Mouse (Mus musculus) gastrocnemius, adult 18-20 months (tissue): ENCODE data around the gene Mlxip. TPM values are rescaled to one million over a fixed set of nuclear protein-coding genes. Genes with fewer than 3 reads are reported as not detected.

ENCODE experiments used
- DNase-seq: peaks from one replicate; pipeline ENCODE4 v3.0.0; 2021; ENCODE audit warnings: low spot score
- total RNA-seq, 2 experiments: library from RNA; stranded (reverse); gene quantifications; 2 replicates each; pipeline ENCODE4 v1.2.3; 2021

Mlxip gene
- total RNA-seq, 2 experiments from 2014 or later: 59.3 to 63.2 TPM

DNA sequence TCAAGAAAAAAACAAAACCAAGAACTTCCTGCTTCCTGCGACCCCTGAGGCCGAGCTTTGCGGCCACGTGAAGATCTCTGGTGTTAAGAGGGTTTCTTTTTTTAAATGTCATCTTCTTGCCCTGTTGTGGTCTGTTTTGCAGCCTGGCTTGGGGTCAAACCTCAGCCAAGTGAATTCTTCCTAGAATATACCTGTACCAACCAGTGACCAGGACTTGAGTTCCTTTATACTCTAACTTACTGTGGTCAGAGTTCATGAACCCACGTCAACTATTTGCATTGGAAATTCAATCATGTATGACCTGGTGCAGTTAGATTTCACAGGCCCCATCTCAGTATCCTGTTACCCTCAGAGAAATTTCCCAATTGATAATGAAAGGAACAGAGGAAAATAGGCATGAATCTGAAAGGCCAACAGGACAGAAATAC lies 15.1 kb upstream of the Mlxip start:
- DNase-seq: no peak

DNA sequence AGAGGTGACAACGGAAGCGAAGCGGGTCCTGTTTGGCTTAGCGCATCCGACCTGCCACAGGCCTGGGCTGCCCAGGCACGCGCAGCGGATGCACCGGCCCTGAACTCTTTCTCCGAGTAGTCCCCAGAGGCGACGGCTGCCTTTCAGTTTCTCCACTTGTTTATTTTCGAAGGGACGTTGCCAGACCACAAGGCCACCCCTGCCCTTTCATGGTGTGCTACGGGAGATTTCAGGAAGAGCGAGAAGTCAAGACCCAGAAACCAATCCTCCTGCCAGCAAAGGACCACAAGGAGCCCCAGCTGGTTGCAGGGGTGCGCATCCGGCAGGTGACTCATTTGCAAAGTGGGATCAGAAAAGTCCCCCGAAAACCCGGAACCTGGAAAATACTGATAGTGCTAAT lies 12.6 kb upstream of the Mlxip start:
- no peak for DNase-seq

DNA sequence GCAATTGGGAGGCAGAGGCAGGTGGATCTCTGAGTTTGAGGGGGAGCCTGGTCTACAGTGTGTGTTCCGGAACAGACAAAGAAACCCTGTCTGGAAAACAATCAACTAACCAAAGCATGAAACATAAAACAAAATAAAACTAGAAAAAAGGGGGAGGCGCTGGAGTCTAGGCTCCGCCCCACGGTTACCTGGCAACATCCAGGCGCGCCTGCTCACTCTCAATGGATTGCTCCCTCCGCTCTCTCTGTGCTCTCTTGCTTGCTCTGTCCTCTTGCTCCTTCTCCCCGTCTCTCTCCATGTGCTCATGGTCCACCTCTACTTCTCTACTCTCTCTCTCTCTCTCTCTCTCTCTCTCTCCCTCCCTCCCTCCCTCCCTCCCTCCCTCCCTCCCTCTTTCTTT lies 11.9 kb upstream of the Mlxip start:
- DNase-seq: no peak

DNA sequence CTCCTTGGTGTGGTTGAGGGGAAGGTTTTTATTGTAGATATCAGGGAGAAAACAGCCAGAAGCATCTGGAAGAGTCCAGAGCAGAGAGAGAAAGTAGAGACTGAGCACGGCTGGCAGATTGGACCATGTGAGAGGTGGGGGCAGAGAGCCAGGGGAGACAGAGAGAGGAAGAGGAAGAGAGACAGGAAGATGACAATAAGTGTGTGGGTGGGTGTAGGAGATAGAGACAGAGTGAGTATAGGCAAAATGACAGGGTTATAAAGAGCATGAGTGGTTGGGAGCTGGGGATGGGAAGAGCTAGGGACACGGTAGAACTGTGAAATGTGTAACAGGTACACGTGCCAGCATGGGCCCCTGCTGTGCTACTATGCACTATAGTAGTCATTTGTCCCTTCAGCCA lies 6.1 kb upstream of the Mlxip start:
- DNase-seq: no peak

DNA sequence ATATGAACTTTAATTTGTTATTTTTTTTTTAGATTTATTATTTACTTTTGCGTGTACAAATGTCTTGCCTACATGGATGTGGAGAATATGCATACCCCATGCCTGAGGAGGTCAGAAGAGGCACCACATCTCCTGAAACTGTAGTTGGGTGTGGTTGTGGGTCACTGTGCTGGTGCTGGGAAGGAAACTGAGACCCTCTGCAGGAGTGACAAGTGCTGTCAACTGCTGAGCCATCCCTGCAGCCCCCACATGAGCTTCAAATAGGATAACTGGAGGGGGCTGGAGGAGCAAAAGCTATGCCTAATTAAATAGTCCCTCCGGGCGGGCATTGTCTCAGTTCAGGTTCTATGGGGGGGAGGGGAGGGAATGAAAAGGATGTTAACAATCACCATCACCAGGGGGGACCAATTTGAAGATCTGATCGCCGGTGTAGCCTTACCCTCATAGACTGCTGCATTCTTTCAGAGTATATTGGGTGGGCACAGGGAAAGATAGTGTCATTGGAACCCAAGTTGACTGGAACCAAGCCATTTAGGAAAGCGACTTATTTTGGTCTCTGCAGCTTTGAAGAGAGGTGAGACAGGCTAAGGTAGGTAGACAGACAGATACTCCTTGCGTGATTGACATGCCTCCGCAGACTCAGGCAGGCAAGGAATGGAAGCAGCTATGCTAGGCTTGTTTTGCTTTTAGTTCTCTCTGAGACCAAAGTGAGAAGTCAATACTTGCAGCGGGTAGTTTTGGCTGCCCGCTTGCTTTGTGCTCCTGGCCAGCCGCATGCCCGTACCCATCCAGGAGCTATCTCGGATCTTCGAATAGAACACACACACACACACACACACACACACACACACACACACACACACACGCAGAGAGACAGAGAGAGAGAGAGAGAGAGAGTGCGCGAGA lies 3.8 kb upstream of the Mlxip start:
- no peak for DNase-seq

DNA sequence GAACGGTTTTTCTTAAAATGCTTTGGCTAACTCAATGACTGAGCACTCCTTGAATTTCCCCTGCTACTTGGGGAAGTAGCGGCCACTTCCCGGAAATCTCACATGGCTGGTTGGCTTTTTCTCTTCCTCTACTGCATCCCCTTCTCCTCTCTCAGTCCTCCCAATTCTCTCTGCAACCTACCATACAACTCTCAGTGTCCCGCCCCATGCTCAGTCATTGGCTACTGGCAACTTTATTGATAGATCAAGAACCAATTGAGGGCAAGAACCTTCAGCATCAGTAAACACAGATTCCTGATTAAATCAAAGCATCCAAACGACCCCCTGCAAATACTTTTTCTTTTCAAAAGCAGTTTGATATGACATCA lies 3.2 kb upstream of the Mlxip start:
- DNase-seq: no peak

DNA sequence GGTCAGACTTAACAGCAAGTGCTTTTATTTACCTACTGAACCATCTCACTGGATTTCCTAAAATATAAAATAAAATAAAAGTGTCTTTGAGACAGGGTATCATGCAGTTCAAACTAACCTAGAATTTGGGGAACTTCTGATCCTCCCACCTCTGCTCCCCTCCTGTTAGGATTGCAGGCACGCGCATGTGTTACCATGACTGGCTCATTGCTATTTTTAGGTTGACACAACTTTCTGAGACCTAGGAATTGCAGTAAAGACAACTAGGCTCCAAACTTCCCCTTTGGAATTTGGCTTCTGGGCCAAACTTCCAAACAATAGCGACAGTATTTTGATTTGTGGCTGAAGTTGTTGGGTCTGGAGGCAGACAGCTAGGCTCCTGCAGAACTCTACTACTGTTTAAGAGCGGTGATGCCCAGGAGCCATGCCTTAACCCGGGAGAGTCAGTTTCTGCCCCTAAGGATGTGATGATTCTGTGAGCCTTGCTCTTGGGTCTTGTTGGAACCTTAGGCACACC lies 754 bp upstream of the Mlxip start:
- DNase-seq: no peak

DNA sequence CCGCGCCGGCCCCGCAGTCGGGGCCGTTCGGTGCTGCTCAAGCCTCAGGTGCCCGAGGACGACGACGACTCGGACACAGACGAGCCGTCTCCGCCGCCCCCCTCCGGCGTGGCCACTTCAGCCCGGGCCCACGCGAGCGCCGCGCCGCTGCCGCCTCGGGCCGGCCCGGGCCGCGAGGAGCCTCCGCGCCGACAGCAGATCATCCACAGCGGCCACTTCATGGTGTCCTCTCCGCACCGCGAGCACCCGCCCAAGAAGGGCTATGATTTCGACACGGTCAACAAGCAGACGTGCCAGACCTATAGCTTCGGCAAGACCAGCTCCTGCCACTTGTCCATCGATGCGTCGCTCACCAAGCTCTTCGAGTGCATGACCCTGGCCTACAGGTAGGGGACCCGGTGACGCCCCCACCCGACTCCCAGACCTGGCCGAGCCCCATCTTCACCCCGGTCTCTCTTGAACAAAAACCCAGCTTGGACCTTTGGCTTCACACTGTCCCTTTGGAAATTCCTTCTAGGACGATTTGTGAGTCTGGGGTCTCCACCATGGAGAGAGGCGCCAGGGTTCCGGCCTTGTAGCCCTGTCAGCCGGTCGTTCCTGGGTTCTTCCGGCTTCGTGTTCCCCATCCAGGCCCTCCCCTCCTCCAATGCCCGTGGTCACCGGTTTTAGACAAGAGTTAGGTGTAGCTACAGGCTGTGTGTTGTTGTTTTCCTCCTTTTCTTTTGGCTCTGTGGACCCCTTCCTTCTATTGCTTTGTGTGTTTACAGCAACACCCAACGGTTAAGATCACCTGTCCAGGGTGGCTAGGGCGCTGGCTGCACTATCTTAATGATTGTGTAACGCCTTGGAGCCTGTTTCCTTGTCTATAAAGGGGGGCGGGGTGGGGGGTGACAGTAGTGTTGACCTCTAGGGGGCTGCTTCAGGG lies 621 bp downstream of the Mlxip start:
- peak; percentile 38 for DNase-seq

DNA sequence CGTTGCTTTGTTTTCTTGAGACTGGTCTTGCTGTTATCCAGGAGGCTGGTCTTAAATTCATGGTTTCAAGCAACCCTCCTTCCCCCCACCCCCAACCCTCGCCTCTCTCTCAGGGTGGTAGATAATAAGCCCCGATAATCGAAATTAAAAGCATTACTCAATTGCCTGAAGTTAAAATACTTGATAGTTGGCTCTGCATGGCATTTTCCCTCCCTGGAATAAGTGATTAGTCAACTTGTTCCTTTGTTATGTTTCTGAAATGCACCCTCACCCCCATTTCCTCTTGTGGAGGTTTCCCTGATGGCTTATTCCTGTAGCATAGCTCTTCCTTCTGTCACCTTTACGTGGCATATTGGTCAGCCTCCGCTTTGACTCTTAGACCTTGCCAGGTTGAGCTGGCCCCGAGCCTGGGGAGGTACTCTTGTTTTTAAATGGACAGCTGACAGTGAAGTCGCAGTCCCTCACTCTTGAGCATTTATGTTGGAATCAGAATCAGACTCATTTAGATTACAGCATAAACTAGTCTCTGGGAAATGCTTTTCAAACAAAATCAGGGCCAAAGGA lies 2.4 kb downstream of the Mlxip start:
- no peak for DNase-seq

DNA sequence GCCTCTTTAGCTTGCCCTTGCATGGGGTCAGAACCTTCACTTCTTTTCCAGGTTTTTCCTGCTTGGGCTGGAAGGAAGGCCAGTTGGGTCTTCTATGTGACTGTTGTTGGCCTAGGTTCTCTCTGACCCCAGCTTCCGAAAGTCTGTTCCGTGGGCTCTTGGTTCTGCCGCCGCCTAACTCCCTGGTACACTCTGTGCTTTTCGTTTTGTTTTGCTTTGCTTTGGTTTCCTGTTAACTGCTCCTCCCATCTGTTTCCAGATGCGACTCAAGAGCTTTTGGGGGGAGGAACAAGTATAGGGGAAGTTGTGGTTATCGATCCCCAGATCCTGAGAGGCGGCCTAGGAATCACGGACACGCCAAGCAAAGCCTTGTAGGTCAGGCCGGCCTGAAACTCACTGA lies 3.2 kb downstream of the Mlxip start:
- peak; percentile 73 for DNase-seq

DNA sequence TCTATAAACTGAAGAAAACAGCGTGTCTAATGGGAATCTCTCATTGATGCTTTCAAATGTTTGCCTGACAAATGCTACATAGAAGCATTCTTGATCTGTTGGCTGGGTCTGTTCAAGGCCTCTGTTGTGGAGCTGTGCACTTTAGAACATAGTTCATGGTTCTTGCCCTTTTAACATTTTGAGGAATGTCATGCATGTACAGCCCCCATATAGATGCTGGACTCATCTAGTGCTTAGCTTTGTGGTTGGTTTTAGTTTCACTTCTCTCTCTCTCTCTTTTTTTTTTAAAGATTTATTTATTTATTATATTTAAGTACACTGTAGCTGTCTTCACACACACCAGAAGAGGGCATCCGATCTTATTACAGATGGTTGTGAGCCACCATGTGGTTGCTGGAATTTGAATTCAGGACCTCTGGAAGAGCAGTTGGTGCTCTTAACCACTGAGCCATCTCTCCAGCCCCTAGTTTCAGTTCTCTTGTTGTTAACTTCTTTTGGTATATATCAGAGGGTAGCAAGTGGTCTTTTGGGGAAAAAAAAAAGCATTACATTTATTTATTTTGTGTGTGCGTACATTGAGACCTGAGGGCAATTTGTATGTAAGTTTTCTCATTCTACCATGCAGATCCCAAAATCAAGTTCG lies 4.4 kb downstream of the Mlxip start:
- DNase-seq: no peak

DNA sequence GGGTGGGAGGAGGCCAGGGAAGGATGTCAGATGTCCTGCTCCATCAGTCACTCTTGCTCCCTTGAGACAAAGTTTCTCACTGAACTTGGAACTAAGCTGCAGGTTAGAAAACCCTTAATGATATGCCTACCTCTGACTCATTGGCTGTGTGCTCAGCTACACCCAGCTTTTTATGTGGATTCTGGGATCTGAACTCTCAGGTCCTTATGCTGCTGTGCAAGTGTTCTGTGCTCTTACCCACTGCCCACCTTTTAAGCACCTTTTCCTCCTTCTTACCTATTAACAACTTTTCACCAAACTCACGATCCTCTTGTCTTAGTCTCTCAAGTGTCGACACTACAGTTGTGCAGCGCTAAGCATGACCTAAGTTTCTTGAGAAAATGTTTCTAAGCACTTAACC lies 9.9 kb downstream of the Mlxip start:
- DNase-seq: no peak

DNA sequence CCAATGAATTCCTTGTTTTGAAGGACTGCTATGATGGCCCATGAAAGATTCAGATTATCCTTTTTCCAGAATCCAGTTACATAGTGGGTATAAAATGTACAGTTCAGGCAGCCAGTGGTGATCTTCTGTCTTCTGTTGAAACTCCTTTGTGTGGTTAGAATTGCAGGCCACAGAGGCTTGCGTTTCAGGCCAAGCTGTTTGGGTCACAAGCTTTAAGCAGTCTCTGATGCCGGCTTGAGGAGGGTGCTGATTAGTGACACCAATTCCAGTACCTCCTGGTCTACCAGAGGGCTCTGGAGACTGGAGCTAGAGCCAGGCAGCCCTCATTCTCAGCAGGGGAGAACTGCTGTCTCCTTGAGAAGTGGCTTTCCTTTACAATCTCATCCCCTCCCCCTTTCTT lies 12.4 kb downstream of the Mlxip start:
- no peak for DNase-seq

DNA sequence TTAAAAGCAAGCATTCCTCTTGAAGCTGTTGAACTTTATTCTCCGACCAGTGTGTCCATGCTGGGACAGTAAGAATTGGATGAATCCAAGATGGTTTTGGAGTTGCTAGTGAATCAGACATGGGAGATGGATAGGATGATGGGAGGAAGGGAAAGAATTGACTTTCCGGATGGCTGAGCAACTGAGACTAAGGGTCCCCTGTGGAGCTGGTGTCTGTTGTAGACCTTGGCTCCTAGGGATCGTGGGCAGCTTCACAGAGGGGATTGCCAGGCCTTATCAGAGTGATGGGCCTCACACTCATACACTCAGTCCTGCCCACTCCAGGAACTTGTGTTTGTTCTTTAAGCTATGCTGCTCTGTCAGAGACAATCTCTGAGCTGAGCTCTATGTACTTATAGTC lies 13.6 kb downstream of the Mlxip start:
- DNase-seq: no peak

DNA sequence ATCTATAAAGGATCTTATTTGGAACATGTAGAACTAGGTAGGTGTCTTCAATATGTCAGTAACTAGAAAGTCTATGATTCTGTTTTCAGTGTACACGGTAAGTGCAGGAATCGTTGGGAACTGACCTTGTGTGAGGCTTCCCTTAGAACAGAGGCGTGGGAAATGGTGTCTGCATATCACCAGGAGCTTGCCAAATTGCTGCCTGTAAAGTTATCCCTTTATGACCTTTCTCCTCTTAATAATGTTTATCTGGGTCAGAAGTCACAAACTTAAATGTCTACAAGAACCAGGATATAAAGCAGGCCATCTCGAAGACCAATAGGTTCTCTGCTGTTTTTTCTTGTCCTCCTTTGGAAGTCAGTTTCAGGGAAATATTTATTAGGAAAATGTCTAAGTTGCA lies 17.6 kb downstream of the Mlxip start:
- DNase-seq: peak; percentile 47

DNA sequence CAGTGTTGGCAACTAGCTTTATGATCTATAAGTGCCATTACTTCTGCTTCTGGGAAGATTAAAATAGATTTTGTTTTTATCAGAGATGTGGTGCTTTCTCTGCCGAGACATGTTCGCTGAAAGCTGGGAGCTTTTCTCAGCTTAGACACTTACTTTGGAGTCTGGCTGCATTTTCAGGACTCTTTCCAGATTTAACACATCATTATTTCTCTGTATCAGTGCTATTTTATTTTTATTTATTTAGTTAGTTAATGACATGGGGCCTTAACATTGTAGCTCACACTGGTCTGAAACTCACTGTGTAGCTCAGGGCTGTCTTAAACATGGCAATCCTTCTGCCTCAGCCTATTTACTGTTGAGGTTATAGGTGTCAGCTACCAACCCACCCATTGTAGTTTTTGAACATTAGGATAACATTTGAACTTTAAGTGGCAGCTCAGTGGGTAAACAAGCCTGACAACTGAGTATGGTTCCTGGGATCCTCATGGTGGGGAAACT lies 19.3 kb downstream of the Mlxip start:
- no peak for DNase-seq

DNA sequence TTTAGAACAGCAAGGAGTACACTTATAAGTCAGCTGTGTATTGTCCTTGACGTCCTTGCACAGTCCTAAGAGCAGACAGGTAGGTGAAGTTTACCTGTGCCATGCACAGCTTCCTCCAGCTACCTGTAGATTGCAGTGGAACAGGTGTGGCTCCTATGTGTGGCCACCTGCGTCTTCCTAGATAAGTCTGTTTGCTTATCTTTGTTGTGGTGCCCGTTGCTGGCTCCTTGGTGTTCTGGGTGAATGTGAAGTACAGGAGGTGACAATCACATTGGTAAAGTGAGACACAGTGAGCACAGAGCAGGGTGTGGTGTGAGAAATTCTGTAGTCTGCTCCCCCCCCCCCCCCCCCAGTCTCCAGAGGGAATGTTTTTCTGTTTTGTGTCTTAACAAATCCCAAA lies 21.6 kb downstream of the Mlxip start:
- DNase-seq: no peak

DNA sequence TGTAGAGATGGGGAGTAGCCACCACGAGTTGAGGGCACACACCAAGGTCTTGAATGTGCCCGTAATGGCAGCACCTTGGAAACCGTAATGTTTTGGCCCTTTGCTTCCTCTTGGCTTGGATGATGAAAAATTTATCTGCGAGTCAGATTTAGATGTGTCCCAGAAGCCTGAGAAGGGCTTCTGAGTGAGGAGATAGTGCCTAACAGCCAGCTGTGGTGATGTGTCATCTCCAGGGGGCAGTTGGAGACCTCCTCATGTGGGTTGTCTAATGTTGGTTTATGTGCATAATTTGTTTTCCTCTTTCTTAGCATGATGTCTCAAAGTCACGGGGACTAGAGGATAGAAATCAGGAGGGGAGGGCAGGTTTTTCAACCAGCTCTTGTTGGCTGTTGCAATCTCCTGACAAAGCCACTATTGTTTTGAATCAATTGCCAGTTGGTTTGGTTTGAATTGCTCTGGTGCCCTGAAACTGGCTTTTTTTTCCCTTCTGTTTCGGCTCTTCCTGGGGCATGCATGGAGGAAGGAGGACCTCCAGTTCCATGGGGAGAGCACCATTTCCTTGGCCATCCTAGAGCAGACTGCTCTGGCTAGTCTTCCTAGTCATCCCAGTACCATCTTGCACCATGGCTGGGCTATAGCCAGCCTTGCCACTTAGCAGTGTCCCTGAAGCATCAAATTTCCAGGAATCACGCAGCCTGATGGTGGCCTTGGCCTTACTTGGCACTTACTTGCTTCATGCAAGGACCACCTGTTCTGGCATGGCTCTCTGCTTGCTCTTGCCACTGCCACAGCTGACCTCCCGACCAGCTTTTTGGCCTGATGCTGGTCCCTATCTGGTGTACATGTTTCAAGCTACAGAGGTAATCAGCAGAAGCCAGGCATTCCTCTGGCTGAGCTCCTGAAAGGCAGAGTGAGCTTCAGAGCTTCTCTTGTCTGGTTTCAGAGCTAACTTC lies 22.2 kb downstream of the Mlxip start:
- DNase-seq: peak; percentile 83

DNA sequence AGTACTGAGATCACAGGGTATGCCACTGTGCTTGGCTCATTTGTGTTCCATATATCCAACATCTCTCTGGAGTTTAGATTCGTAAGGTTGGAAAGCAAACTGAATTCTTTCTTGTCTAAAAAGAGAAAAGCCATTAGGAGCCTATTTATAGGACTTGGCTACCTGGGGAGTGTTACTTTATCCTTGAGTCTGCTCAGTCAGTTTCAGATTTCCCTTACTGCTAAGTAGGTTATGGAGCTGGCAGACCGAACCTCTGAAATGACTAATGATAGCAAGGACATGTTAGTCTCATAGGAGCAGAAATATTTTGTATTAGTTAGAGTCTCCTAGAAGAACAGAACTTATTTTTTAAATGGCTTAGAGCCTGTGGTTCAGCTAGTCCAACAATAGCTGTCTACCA lies 29.3 kb downstream of the Mlxip start:
- DNase-seq: peak; percentile 78

DNA sequence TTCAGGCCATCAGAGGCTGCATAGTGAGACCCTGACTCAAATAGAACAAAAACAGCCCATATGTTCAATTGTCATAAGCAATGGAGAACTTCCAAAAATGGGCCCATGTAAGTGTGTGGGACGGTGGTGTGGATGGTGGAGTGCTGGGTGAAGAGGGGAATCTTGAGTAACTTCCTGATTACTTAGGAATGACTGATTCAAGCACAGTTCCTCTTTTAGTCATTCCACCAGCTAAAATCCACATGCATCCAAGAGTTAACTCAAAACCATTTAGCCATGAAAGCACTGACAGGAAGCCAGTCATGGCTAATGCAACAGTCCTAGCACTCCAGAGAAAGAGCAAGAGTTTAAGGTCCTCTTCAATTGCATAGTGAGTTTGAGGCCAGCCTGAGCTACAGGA lies 33.0 kb downstream of the Mlxip start:
- DNase-seq: no peak
